Mouse (Mus musculus): ENCODE results near the gene Nubp2. TPM values are rescaled to one million over a fixed set of nuclear protein-coding genes. Genes with fewer than 3 reads are reported as not detected.

Nubp2 gene
- polyA plus RNA-seq, 1 experiment from 2014 or later: 63.2 TPM

DNA sequence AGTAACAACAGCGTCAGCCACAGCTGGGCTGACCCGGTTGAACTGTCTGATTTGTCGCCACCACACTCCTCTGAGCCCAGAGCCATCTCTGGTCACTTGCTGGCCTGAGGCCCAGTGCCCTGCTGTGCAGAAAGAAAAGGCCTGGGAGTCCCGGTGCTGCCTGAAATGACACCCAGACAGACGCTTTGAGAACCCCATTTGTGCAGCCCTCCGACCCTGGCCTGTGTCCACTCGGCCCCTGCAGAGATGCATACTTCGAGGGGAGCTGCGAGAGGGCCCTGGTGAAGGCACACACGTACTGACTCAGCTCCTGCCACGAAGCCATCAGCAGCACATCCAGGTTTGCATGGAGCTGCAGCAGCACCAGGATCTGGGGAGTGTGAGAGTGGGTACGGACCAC is 6.6 kb upstream of the Nubp2 start:
- Histone ChIP-seq H3K27me3 (replicated peaks) (no peaks in the 10 kb centered on the region), H3K27ac (replicated peaks) (no peak overlapping the region), H3K4me1 (peaks cover 70% of the 10 kb centered on the region), H3K36me3 (peaks cover 54% of the 10 kb centered on the region), H3K9me3 (replicated peaks) (no peaks in the 10 kb centered on the region), H3K4me3 (replicated peaks) (no peak overlapping the region), H3K4me2 (no peak overlapping the region), H3K9ac (replicated peaks) (no peak overlapping the region)
- 93% methylated on average over 12 of the region's 12 CpGs for WGBS
- no peak for ATAC-seq (ENCODE audit: low FRiP score)

DNA sequence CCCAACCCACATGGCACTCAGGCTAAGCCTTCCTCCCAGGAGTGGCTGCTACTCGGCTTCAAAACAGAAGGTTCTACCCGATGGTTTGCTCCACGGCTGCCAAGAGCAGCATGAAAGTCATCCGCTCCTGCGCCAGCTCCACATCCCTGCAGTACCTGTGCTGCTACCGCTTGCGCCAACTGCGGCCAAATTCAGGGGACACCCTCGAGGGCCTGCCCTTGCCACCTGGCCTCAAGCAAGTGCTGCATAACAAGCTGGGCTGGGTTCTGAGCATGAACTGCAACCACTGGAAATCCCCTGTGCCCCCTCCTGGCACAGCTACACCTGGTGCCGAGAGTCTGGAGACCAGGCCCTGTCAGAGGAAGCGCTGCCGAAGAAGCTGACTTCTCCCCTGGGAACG is 5.2 kb upstream of the Nubp2 start:
- no peak overlapping the region for H3K4me2 ChIP-seq
- 85% methylated on average over 13 of the region's 13 CpGs for WGBS
- peaks cover 48% of the 10 kb centered on the region for H3K36me3 ChIP-seq
- H3K4me1 ChIP-seq: peaks cover 65% of the 10 kb centered on the region
- H3K27ac ChIP-seq (replicated peaks): no peak overlapping the region
- ATAC-seq (ENCODE audit: low FRiP score): no peak
- H3K27me3 ChIP-seq (replicated peaks): no peaks in the 10 kb centered on the region
- H3K4me3 ChIP-seq (replicated peaks): no peak overlapping the region
- H3K9me3 ChIP-seq (replicated peaks): no peaks in the 10 kb centered on the region
- no peak overlapping the region for H3K9ac ChIP-seq (replicated peaks)

DNA sequence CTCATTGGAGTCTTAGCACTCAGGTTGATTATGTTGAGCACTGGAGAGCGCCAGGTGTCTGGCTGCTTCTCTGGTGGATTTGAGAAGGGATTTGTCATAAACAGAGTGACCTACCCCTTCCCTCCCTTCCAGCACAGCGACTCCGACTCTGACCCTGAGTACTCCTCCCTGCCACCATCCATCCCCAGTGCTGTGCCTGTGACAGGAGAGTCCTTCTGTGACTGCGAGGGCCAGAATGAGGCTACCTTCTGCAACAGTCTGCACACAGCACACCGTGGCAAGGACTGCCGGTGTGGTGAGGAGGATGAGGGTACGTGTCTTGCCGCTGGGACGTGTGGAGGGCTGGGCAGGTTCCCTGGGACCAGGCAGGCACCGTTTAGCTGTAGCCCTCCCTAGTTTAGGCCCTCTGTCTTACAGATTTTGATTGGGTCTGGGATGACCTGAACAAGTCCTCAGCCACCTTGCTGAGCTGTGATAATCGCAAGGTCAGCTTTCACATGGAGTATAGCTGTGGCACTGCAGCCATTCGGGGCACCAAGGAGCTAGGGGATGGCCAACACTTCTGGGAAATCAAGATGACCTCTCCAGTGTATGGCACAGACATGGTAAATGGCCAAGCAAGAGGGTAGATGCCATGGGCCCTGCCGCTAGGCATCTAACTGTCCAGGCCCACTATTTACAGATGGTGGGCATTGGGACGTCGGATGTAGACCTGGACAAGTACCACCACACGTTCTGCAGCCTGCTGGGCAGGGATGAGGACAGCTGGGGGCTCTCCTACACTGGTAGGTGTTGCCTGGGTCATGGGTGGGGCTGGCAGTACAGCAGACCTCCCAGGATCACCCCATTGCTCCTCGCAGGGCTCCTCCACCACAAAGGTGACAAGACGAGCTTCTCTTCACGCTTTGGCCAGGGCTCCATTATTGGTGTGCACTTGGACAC is 4.3 kb upstream of the Nubp2 start:
- Histone ChIP-seq H3K4me1 (peaks cover 62% of the 10 kb centered on the region), H3K9me3 (replicated peaks) (no peaks in the 10 kb centered on the region), H3K36me3 (peaks cover 48% of the 10 kb centered on the region), H3K4me3 (replicated peaks) (no peak overlapping the region), H3K27me3 (replicated peaks) (no peaks in the 10 kb centered on the region), H3K9ac (replicated peaks) (no peak overlapping the region), H3K4me2 (no peak overlapping the region), H3K27ac (replicated peaks) (no peak overlapping the region)
- WGBS: 89% methylated on average over 19 of the region's 19 CpGs
- no peak for ATAC-seq (ENCODE audit: low FRiP score)

DNA sequence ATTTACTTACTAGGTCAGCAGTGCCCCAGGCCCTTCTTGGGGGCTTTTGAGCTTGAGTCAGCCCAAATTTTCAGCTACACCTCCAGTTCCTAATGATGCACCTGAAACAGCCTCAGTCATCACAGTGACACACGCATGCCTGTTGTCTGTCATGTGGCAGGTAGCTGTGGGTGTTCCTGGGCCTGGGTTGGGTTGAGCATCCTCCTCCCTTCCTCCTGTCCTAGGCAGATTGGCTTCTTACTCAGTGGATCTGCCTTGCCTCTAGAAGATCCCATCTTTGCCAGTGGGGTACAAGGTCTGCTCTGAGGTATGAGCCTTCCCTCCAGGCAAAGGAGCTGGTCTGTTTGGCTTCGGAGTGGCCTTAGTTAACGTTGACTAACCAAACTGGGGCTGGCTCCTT is 2.7 kb upstream of the Nubp2 start:
- Histone ChIP-seq H3K27ac (replicated peaks) (no peak overlapping the region), H3K27me3 (replicated peaks) (no peaks in the 10 kb centered on the region), H3K4me2 (peak overlapping the region; percentile 95; the same call in 1 of the 2 replicates), H3K4me1 (peaks cover 65% of the 10 kb centered on the region), H3K9ac (replicated peaks) (no peak overlapping the region), H3K9me3 (replicated peaks) (no peaks in the 10 kb centered on the region), H3K4me3 (replicated peaks) (no peak overlapping the region), H3K36me3 (peaks cover 53% of the 10 kb centered on the region)
- no peak for ATAC-seq (ENCODE audit: low FRiP score)
- 92% methylated on average over 3 of the region's 3 CpGs for WGBS

DNA sequence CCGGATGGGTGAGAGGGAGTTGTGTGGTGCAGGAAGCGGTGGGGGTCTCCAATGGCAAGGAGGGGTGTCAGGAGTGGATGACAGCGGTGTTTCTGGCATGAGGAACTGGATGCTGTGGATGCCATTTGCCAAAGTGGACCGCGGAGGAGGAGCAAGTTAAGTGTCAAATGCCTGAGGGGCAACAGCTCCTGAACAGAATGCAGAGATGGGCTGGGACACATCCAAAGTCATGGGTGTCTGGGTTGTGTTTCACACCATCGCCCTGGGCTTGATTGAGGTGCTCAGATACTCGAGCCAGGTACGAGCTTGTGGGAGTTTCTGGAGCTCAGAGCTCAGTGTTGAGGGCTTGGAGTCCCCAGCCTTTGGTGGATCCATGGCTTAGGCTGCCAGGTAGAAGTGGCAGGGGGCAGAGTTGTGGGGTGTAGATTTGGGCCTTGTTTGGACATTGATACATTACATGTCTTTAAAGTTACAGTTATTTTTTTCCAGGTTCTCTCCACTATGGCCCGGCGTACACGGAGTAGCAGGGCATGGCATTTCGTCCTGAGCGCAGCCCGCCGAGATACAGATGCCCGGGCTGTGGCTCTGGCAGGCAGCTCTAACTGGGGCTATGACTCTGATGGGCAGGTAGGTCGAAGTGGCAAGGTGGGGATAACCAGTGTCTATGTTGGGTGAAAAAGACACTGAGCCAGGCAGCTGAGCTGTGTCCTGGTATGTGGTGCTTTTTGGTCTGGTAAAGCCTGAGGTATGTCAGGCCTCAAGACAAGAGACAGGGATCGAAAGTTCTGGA is 1.3 kb upstream of the Nubp2 start:
- Histone ChIP-seq H3K4me1 (peaks cover 53% of the 10 kb centered on the region), H3K27me3 (replicated peaks) (no peaks in the 10 kb centered on the region), H3K4me2 (peak overlapping the region; percentile 95), H3K27ac (replicated peaks) (peak overlapping the region; percentile 87; the same call in 1 of the 2 replicates), H3K9me3 (replicated peaks) (no peaks in the 10 kb centered on the region), H3K9ac (replicated peaks) (peak overlapping the region; percentile 85), H3K36me3 (peaks cover 55% of the 10 kb centered on the region), H3K4me3 (replicated peaks) (peak overlapping the region; percentile 93)
- no peak for ATAC-seq (ENCODE audit: low FRiP score)
- 66% methylated on average over 18 of the region's 18 CpGs for WGBS

DNA sequence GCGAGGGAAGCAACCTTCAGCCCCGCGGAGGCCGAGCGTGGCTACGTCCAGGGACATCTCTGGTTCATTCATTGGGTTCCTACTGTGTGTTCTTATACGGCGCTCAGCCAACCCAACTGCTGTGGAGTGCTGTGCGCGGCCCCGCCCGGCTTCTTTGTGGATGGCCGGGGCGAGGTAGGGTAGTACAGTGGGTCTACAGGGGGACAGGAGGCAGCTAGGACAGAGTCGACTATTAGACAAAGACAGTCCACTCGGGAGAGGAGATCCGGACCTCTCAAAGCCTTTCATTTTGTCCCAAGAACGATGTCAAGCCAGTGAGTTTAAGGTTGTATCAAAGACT is 753 bp upstream of the Nubp2 start:
- WGBS: 1% methylated on average over 18 of the region's 18 CpGs
- peak; percentile 34 for ATAC-seq (ENCODE audit: low FRiP score)

DNA sequence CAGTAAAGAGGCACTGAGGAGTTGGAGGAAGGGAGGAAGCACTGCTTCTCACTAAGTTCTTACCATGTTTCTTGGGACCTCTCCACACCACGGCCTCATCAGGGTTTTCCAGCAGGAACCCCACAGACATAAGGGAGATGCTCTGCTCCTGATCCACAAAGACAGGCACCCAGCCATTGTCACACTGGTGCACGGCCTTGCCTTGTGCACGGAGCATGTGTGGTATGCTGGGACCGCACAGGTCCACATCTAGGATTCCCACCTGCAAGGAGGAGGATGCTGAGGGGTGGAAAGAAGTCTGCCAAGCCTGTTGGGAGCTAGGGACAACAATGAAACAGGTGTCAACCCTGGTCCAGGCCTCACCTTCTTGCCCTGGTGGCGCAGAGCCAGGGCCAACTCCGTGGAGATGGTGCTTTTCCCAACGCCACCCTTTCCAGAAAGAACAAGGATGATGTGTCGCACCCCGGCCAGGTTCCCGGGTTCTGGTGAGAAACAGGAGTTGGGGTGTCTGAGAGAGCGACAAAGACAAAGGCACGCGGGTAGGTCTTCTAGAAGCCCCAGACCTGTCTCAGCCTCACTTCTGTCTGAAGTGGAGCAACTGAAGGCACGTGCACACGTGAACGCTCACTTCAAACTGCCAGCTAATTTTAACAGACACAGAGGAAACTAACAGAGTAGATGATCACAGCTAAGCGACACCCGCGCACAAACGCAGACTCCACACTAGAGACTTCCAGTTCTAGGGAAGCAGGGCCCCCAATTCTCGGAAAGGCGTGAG is 604 bp downstream of the Nubp2 start:
- peak overlapping the region; percentile 93 for H3K4me3 ChIP-seq (replicated peaks)
- ATAC-seq (ENCODE audit: low FRiP score): no peak
- WGBS: 22% methylated on average over 22 of the region's 22 CpGs
- H3K9me3 ChIP-seq (replicated peaks): no peaks in the 10 kb centered on the region
- H3K27ac ChIP-seq (replicated peaks): no peak overlapping the region; the same call in 1 of the 2 replicates
- peak overlapping the region; percentile 62 for H3K9ac ChIP-seq (replicated peaks)
- H3K27me3 ChIP-seq (replicated peaks): no peaks in the 10 kb centered on the region
- H3K36me3 ChIP-seq: peaks cover 40% of the 10 kb centered on the region
- peak overlapping the region; percentile 96 for H3K4me2 ChIP-seq
- peaks cover 49% of the 10 kb centered on the region for H3K4me1 ChIP-seq

More for the DNA sequence above, 753 bp upstream of the Nubp2 start:
- Histone ChIP-seq H3K4me1 (peaks cover 53% of the 10 kb centered on the region), H3K4me3 (replicated peaks) (peak overlapping the region; percentile 93), H3K27me3 (replicated peaks) (no peaks in the 10 kb centered on the region), H3K4me2 (peak overlapping the region; percentile 95), H3K9me3 (replicated peaks) (no peaks in the 10 kb centered on the region), H3K27ac (replicated peaks) (peak overlapping the region; percentile 87), H3K9ac (replicated peaks) (peak overlapping the region; percentile 85), H3K36me3 (peaks cover 52% of the 10 kb centered on the region)

DNA sequence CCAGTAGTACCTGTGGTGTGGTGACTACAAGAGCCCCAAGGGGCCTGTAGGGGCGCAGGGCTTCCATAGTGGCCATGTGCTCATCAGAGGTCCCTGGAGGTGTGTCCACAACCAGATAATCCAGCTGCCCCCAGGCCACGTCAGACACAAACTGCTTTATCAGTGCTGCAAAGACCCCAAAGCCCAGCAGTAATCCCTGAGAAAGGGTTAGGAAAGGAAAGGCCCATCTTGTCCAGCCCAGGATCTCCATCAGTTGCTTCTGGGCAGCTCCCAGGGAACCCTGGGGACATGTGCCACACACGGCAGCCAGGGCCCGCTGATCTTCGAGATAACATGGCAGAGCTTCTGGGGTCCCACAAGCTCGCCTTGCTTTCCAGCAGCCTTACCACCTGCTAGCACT is 1.8 kb downstream of the Nubp2 start:
- no peak for ATAC-seq (ENCODE audit: low FRiP score)
- peaks cover 31% of the 10 kb centered on the region for H3K36me3 ChIP-seq
- no peaks in the 10 kb centered on the region for H3K27me3 ChIP-seq (replicated peaks)

DNA sequence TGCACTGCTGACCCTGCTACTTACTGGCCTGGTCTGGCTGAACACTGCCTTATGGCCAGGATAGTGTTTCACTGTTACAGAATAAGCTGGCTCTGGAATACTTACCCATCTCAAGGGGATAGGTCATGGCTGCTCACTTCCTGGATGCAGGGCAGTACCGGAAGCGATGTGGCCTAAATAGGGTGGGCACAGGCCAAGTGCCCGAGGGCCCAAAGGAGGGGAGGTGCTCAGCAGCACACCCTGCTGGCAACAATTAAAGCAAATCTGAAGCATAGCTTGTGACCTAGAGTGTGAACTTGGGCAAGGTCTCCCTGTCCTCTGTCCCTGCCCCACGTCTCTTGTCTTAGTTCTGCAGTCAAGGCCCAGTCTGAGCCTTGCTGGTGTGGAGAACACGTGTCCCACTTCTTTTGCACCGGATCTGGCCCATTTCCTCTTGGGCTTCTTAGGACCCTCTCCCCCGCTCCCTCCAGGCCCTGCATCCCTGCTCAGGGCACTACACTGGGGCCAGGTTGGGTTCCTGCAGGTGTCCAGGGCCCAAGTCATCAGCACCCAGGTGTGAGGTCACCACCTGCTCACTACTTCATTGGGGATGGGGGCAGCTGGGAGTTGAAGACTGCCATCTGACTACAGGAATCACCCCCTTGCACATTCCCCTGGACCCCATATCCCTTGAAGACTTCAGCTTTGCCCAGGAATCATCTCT is 4.3 kb downstream of the Nubp2 start:
- Histone ChIP-seq H3K27me3 (replicated peaks) (no peaks in the 10 kb centered on the region), H3K4me3 (replicated peaks) (no peak overlapping the region), H3K36me3 (peaks cover 22% of the 10 kb centered on the region), H3K4me2 (no peak overlapping the region), H3K4me1 (peaks cover 17% of the 10 kb centered on the region), H3K9me3 (replicated peaks) (no peaks in the 10 kb centered on the region), H3K27ac (replicated peaks) (no peak overlapping the region), H3K9ac (replicated peaks) (no peak overlapping the region)
- WGBS: 47% methylated on average over 7 of the region's 7 CpGs
- no peak for ATAC-seq (ENCODE audit: low FRiP score)

More for the DNA sequence above, 1.8 kb downstream of the Nubp2 start:
- Histone ChIP-seq H3K4me2 (no peak overlapping the region), H3K4me1 (peaks cover 40% of the 10 kb centered on the region), H3K27ac (replicated peaks) (no peak overlapping the region), H3K9me3 (replicated peaks) (no peaks in the 10 kb centered on the region), H3K4me3 (replicated peaks) (no peak overlapping the region), H3K9ac (replicated peaks) (no peak overlapping the region)
- WGBS: 90% methylated on average over 6 of the region's 6 CpGs

DNA sequence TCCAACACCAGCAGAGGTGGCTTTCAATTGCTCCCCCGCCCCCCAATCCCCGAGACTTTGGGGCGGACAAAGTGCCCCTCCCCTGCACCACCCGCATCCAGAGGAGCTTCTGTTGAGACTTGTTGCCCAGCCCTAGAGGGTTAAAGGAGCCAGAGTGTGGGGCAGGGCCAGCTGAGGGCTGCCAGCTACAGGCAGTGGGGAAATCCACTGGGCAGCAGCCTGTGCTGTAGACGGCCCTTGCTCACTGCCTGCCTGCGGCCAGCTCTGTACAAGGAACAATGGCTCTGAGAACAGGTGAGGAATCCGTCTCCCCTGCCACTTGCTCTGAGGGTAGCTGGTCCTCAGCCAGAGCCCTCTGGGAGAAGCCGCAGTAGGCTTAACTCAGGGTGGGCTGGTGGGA is 7.6 kb downstream of the Nubp2 start:
- no peak for ATAC-seq (ENCODE audit: low FRiP score)
- H3K4me3 ChIP-seq (replicated peaks): no peak overlapping the region
- no peaks in the 10 kb centered on the region for H3K9me3 ChIP-seq (replicated peaks)
- H3K4me2 ChIP-seq: no peak overlapping the region
- no peak overlapping the region for H3K27ac ChIP-seq (replicated peaks)
- H3K27me3 ChIP-seq (replicated peaks): no peaks in the 10 kb centered on the region
- H3K4me1 ChIP-seq: no peaks in the 10 kb centered on the region
- WGBS: 76% methylated on average over 8 of the region's 8 CpGs
- peaks cover 14% of the 10 kb centered on the region for H3K36me3 ChIP-seq
- H3K9ac ChIP-seq (replicated peaks): no peak overlapping the region

DNA sequence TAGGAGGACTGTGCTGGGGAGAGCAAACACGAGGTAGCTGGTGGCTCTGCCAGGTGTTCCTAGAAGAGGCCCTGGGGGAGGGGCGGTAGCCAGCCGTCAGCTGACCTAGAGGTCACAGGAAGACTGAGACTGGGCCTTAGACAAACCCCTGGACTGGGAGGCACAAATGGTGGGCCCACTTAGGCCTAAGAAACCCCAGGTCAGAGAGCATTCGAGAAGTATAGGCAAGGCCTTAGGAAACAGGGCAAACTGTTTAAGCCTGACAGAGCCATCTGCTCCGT is 8.1 kb downstream of the Nubp2 start:
- Histone ChIP-seq H3K9ac (replicated peaks) (no peak overlapping the region), H3K4me3 (replicated peaks) (no peak overlapping the region), H3K4me1 (no peaks in the 10 kb centered on the region), H3K4me2 (no peak overlapping the region), H3K9me3 (replicated peaks) (no peaks in the 10 kb centered on the region), H3K27me3 (replicated peaks) (no peaks in the 10 kb centered on the region), H3K36me3 (peaks cover 9% of the 10 kb centered on the region), H3K27ac (replicated peaks) (no peak overlapping the region)
- WGBS: 52% methylated on average over 5 of the region's 5 CpGs
- ATAC-seq (ENCODE audit: low FRiP score): no peak
